Mouse (Mus musculus): ENCODE results near the gene Fbxw4. TPM values are rescaled to one million over a fixed set of nuclear protein-coding genes. Genes with fewer than 3 reads are reported as not detected.

Gene Fbxw4
- total RNA-seq, 2 experiments from 2014 or later: 34.2 to 36.9 TPM

- DNase-seq (ENCODE audit: extremely low spot score in 1 of 2, low spot score in 1 of 2): no peak
These were observed 43.9 kb downstream of the Fbxw4 start for GRCm38 (mm10) chr19:45616214-45616518.

DNA sequence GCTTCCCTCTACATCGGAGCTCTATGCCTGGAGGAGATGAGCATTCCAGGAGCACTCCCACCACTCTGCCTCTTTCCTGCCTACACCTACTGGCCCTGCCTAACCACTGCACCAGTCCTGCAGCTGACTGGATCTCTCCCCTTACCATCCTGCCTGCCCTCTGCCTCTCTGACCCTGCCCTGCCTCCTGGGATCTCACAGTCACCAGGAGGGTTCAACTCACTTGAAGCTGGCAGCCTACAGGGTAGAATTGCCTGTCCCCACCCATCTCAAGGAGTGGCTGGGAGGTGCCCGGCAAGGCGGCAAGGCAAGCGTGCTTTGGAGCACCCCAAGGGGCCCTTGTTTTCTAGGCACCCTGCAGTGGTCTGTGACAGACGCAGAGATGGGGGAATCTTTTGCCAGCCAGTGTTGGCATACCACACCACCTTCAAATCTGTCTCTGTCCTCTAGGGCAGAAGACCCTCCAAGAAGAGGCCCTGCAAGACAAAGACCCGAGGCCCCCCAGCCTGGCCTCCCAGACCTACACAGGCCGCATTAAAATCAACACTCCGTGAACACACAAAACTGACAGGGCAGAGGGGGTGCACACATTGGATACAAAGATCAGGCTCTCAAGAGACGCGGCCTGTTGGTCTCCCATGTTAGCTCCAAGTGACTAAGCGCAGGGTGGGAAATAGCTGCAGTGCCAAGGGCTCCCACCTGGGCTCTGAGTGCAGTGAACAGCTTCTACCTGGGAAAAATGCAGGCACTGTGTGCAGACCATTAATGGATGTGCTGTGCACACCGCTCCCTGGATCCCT lies 44.5 kb downstream of the Fbxw4 start:
- no peak for DNase-seq (ENCODE audit: extremely low spot score in 1 of 2, low spot score in 1 of 2)

DNA sequence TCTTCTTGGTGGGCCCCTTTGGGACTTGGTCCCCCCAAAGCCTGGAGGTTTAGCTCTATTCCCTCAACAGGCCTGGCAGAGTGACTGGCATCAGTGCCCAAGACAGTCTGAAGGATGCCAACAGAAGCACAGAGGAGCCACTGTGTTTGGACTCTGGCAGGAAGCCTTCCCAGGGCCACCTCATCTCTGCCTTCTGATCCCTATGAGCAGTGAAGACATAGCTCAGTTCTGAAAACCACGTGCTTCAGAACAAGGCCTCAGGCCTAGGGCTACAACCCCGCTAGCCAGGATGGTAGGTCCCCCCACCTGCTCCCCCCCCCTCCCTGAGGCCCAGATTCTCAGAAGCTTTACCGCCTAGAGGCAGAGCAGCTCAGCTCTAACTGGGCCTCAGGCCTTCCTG lies 45.2 kb downstream of the Fbxw4 start:
- DNase-seq (ENCODE audit: extremely low spot score in 1 of 2, low spot score in 1 of 2): no peak

DNA sequence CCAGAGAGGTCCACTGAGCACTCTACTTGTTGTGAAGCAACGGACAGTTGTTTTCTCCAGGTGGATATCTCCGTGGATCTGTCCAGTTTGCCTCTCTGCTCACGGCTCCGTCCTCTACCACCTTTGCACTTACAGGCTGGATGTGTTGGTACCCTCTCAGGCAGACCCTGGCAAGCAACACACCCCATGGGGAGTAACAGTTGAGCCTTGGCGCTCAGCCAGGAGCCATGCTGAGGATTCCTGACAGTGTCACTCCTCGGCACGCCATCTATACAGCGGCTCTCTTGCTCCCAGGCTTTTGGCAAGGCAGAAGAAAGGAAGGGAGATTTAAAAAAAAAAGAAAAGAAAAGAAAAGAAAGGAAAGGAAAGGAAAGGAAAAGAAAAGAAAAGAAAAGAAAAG lies 45.7 kb downstream of the Fbxw4 start:
- no peak for DNase-seq (ENCODE audit: extremely low spot score in 1 of 2, low spot score in 1 of 2)

DNA sequence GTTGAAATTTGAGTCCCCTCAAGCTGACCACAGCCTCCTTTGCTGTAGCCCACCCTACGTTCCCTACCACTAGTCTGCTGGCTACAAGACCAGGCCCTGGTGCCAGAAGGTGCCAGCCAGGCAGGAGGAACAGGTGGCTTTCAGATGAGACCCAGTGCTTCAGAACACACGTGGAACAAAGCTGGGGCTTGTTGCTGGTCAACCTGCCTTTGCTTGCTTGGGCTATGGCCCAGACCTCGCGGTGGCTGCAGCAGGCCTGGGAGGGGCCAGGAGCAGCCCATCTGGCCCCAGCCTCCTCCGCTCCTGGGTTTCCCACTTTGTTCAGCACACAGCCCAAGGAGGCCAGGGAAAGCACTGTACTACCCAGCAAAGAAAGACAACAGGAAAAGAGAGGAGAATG lies 49.3 kb downstream of the Fbxw4 start:
- no peak for DNase-seq (ENCODE audit: extremely low spot score in 1 of 2, low spot score in 1 of 2)

- no peak for DNase-seq (ENCODE audit: extremely low spot score in 1 of 2, low spot score in 1 of 2)
These were observed 51.3 kb downstream of the Fbxw4 start for GRCm38 (mm10) chr19:45608648-45609339.

GRCm38 (mm10) chr19:45607479-45607878 lies 52.6 kb downstream of the Fbxw4 start:
- no peak for DNase-seq (ENCODE audit: extremely low spot score in 1 of 2, low spot score in 1 of 2)

GRCm38 (mm10) chr19:45606701-45607100 lies 53.4 kb downstream of the Fbxw4 start:
- DNase-seq (ENCODE audit: extremely low spot score in 1 of 2, low spot score in 1 of 2): no peak

GRCm38 (mm10) chr19:45602606-45603005 lies 57.5 kb downstream of the Fbxw4 start:
- no peak for DNase-seq (ENCODE audit: extremely low spot score in 1 of 2, low spot score in 1 of 2)

GRCm38 (mm10) chr19:45597106-45597505 lies 63.0 kb downstream of the Fbxw4 start:
- DNase-seq (ENCODE audit: extremely low spot score in 1 of 2, low spot score in 1 of 2): no peak

- no peak for DNase-seq (ENCODE audit: extremely low spot score in 1 of 2, low spot score in 1 of 2)
These were observed 63.7 kb downstream of the Fbxw4 start for GRCm38 (mm10) chr19:45596434-45596833.

DNA sequence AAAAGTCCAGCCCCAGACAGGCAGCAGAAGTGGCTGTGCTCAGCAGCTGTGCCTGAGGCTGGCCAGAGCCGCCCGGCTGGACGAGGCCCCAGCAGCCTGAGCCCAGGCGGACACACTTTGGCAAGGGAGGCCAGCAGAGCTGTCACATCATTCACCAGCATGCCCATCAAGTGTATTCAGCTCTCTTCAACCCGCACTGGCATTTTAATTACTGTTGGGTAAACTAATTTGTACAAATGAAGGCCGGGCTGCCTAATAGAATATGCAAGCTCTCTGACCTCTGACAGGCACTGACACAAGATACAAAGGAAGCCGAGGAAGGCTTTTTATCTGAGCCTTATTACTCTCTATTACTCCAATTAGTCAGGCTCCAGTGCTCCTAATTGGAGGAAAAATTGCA lies 64.1 kb downstream of the Fbxw4 start:
- no peak for DNase-seq (ENCODE audit: extremely low spot score in 1 of 2, low spot score in 1 of 2)

DNA sequence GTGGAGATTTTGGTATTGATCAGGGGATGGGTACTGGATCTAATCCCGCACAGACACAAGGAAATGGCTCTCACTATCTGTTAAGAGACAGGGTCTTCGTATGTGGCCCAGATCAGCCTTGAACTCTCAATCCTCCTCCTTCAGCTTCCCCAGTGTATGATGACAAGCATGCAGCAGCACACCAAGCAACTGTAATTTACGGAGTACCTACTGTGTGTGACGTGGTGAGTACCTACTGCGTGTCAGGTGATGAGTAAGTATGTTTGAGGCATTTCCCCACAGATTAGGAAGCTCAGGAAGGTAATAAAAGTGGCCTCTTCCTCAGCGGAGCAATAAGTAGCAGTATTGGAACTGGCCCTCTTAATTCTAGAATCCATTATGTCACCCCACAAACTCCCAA lies 64.6 kb downstream of the Fbxw4 start:
- DNase-seq (ENCODE audit: extremely low spot score in 1 of 2, low spot score in 1 of 2): no peak

DNA sequence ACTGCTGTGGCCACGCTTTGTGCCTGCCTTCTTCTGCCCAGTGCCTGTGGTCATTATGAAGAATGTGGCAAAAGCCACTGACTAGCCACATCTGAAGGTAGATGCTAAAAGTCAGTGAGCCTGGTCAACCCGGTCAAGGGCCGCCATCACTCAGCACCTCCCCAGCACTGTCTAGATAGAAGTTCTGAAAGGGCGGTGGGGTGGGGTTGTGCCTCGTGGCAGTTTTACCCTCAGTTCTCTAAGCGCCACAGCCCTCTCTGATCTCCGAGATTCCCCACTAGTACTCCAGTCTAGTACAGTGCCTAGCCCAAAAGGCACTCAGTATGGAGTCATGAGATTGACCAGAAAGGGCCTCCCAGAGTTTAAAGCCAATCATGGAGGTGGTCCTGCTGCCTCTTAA lies 66.0 kb downstream of the Fbxw4 start:
- DNase-seq (ENCODE audit: extremely low spot score in 1 of 2, low spot score in 1 of 2): no peak

DNA sequence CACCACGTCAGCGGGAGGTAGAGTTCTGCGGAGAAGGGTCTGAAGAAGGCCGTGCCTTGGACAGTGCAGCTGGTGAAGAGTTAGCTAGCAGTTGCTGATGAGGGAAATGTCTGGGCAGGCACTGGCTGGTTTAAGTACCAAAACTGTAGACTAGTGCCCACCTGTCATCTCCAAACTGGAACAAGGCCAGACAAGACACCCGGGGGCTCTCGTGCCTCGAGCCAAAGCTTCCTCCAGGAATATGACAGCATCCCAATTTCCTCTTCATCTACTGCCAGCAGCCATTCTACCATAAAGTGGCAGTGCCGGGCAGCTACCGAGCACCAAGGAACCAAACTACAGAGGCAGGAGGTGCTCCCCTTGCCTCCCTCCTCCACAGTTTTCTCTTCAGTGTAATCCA lies 67.2 kb downstream of the Fbxw4 start:
- DNase-seq (ENCODE audit: extremely low spot score in 1 of 2, low spot score in 1 of 2): no peak

GRCm38 (mm10) chr19:45591704-45592103 lies 68.4 kb downstream of the Fbxw4 start:
- DNase-seq (ENCODE audit: extremely low spot score in 1 of 2, low spot score in 1 of 2): no peak

GRCm38 (mm10) chr19:45589761-45590160 lies 70.4 kb downstream of the Fbxw4 start:
- no peak for DNase-seq (ENCODE audit: extremely low spot score in 1 of 2, low spot score in 1 of 2)

GRCm38 (mm10) chr19:45587509-45588292 lies 72.4 kb downstream of the Fbxw4 start:
- DNase-seq (ENCODE audit: extremely low spot score in 1 of 2, low spot score in 1 of 2): no peak

GRCm38 (mm10) chr19:45586850-45587249 lies 73.3 kb downstream of the Fbxw4 start:
- no peak for DNase-seq (ENCODE audit: extremely low spot score in 1 of 2, low spot score in 1 of 2)

- DNase-seq (ENCODE audit: extremely low spot score in 1 of 2, low spot score in 1 of 2): no peak
These were observed 75.1 kb downstream of the Fbxw4 start for GRCm38 (mm10) chr19:45584856-45585620.

DNA sequence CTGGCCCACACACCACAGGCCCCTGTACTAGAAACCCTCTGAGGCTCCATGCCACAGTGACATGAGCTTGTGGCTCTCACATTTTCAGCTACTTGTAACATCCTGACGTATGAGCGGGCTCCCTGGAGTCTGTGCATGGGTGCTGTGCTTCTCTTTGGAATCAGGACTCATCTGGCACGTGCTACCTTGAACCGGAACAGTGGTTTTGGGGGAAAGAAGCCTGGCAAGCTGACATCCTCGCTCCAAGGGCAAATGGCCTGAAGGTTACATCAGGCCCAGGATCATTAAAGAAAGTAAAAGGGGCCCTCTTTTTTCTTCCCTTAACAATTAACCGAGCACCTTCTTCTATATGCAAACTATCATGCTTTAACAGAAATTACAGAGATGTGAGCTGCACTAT lies 77.0 kb downstream of the Fbxw4 start:
- no peak for DNase-seq (ENCODE audit: extremely low spot score in 1 of 2, low spot score in 1 of 2)

All from layer of hippocampus, postnatal 25 days (tissue).